Mouse (Mus musculus) thymus, postnatal 10 days (tissue): ENCODE results near the gene Cfc1.
"Not testable (repeated sequence)": the region's sequence is repeated elsewhere in the genome, so short reads cannot be mapped to it uniquely, and the experiment has no call there.

Experiments used
- DNase-seq, 2 experiments: peaks; one replicate each; pipeline ENCODE4 v3.0.0; 2021; ENCODE audit warnings: low spot score in 2 of 2

Cfc1 gene

GRCm38 (mm10) chr1:34535043-34535698, at the start of gene Cfc1:
Gene Cfc1 (plus strand): TSS chr1:34535648.
- DNase-seq: not testable (repeated sequence)

GRCm38 (mm10) chr1:34487383-34487782, 48.1 kb upstream of the Cfc1 start:
- DNase-seq: no peak

- no peak for DNase-seq
Measured at GRCm38 (mm10) chr1:34489852-34490541, 45.5 kb upstream of the Cfc1 start.

- DNase-seq: no peak
Measured at GRCm38 (mm10) chr1:34491480-34491879, 44.0 kb upstream of the Cfc1 start.

GRCm38 (mm10) chr1:34502991-34503390, 32.5 kb upstream of the Cfc1 start:
- DNase-seq: no peak

- DNase-seq: no peak
Measured at GRCm38 (mm10) chr1:34505307-34505706, 30.1 kb upstream of the Cfc1 start.

GRCm38 (mm10) chr1:34505970-34506551, 29.4 kb upstream of the Cfc1 start:
- DNase-seq: no peak

- no peak for DNase-seq
Measured at GRCm38 (mm10) chr1:34507986-34508385, 27.5 kb upstream of the Cfc1 start.

- peak; percentile 16 to 33 for DNase-seq
Measured at GRCm38 (mm10) chr1:34510575-34510981, 24.9 kb upstream of the Cfc1 start.

GRCm38 (mm10) chr1:34511027-34511426, 24.4 kb upstream of the Cfc1 start:
- peak; percentile 23 to 65 for DNase-seq

- DNase-seq: no peak
Measured at GRCm38 (mm10) chr1:34513068-34513467, 22.4 kb upstream of the Cfc1 start.

GRCm38 (mm10) chr1:34516595-34516994, 18.9 kb upstream of the Cfc1 start:
- DNase-seq: no peak

- not testable (repeated sequence) for DNase-seq
Measured at GRCm38 (mm10) chr1:34517297-34517696, 18.2 kb upstream of the Cfc1 start.

GRCm38 (mm10) chr1:34517797-34518196, 17.7 kb upstream of the Cfc1 start:
- DNase-seq: not testable (repeated sequence)

GRCm38 (mm10) chr1:34518259-34518658, 17.2 kb upstream of the Cfc1 start:
- peak in 1 of 2 experiments; percentile 15 for DNase-seq

GRCm38 (mm10) chr1:34522205-34522849, 13.1 kb upstream of the Cfc1 start:
- DNase-seq: no peak

- no peak for DNase-seq
Measured at GRCm38 (mm10) chr1:34522850-34523244, 12.6 kb upstream of the Cfc1 start.

GRCm38 (mm10) chr1:34523647-34524046, 11.8 kb upstream of the Cfc1 start:
- DNase-seq: no peak

GRCm38 (mm10) chr1:34534574-34534973, 874 bp upstream of the Cfc1 start:
- not testable (repeated sequence) for DNase-seq

- no peak for DNase-seq
Measured at GRCm38 (mm10) chr1:34536291-34536766, 881 bp downstream of the Cfc1 start.

GRCm38 (mm10) chr1:34536767-34537485, 1.5 kb downstream of the Cfc1 start:
- DNase-seq: peak; percentile 9 to 17

- DNase-seq: no peak
Measured at GRCm38 (mm10) chr1:34547074-34547473, 11.6 kb downstream of the Cfc1 start.
